Mouse (Mus musculus) liver, embryonic 14.5 days (tissue): Measurements from ENCODE around the gene Zdhhc13. TPM values are rescaled to one million over a fixed set of nuclear protein-coding genes. Genes with fewer than 3 reads are reported as not detected.

Experiments used
- ATAC-seq: fragments of 200-750 bp; cut with Nextera tagmentation; 2 replicates; pipeline ENCODE4 v1.8.0; 2017; ENCODE audit warnings: moderate number of reproducible peaks, mild to moderate bottlenecking, moderate library complexity; ENCODE audit not compliant: insufficient read depth
- DNase-seq, 3 experiments: peaks; one replicate each; pipeline ENCODE4 v3.0.0-alpha.2; 2012 to 2013; ENCODE audit warnings: low read depth in 3 of 3, low spot score in 3 of 3
- H3K27ac ChIP-seq: fragments of 300-500 bp; sonication (generic); 2 replicates; pipeline ENCODE4 v1.5.1; 2014; ENCODE audit warnings: moderate library complexity, mild to moderate bottlenecking, control low read depth, inconsistent platforms
- H3K27me3 ChIP-seq: fragments of 300-500 bp; sonication (generic); 2 replicates; pipeline ENCODE4 v1.6.1; 2014; ENCODE audit warnings: mild to moderate bottlenecking, low read length, moderate library complexity; ENCODE audit not compliant: control insufficient read depth, insufficient read depth
- H3K36me3 ChIP-seq: fragments of 300-500 bp; sonication (generic); replicated peaks from 2 replicates; pipeline ENCODE4 v1.6.1; 2014; ENCODE audit warnings: low read depth; ENCODE audit not compliant: control insufficient read depth, insufficient read depth
- H3K4me1 ChIP-seq, 2 experiments: fragments of 200-500 bp in 1 of 2; fragments of 300-500 bp in 1 of 2; sonication (generic) in 1 of 2; replicated peaks; 2 replicates each; pipeline ENCODE4 v1.6.1; 2012 to 2014; ENCODE audit warnings: antibody characterized with exemption in 1 of 2, inconsistent platforms in 1 of 2, low read length in 1 of 2; ENCODE audit not compliant: control insufficient read depth in 2 of 2, insufficient read depth in 2 of 2
- H3K4me2 ChIP-seq: fragments of 300-500 bp; sonication (generic); 2 replicates; pipeline ENCODE4 v1.6.1; 2014; ENCODE audit warnings: low read depth, mild to moderate bottlenecking, control low read depth, moderate library complexity
- H3K4me3 ChIP-seq, 2 experiments: fragments of 200-500 bp in 1 of 2; fragments of 300-500 bp in 1 of 2; sonication (generic) in 1 of 2; 2 replicates each; pipeline ENCODE4 v1.5.1; 2012 to 2014; ENCODE audit warnings: low read depth in 2 of 2, low read length in 2 of 2, mild to moderate bottlenecking in 2 of 2, control low read depth in 1 of 2, inconsistent platforms in 1 of 2, moderate library complexity in 1 of 2; ENCODE audit not compliant: insufficient read depth in 1 of 2
- H3K9ac ChIP-seq: fragments of 300-500 bp; sonication (generic); replicated peaks from 2 replicates; pipeline ENCODE4 v1.6.1; 2014; ENCODE audit warnings: mild to moderate bottlenecking, control low read depth, moderate library complexity
- H3K9me3 ChIP-seq: fragments of 300-500 bp; sonication (generic); 2 replicates; pipeline ENCODE4 v1.6.1; 2016; ENCODE audit warnings: low read length, mixed read lengths; ENCODE audit not compliant: control insufficient read depth
- CTCF ChIP-seq: IDR thresholded peaks from 2 replicates; pipeline ENCODE4 v1.5.1; 2016; ENCODE audit warnings: antibody characterized with exemption, low read depth, control low read depth
- EP300 ChIP-seq: IDR thresholded peaks from 2 replicates; pipeline ENCODE4 v1.6.1; 2016; ENCODE audit warnings: antibody characterized with exemption, low read depth
- WGBS: fragments of 180-500 bp; shearing (Covaris S2); extraction: QIAGEN DNeasy Blood & Tissue Kit; methylation state at CpG from one replicate; pipeline ENCODE4 v1.1.7; 2014; ENCODE audit not compliant: insufficient replicate concordance; 5-methylcytosine and 5-hydroxymethylcytosine counted together
- polyA plus RNA-seq, 2 experiments: library from polyadenylated mRNA; depleted of rRNA in 1 of 2; stranded (reverse) in 1 of 2; unstranded in 1 of 2; fragments of >200 nt; fragmentation: Nextera tagmentation in 1 of 2; extraction: Ambion mirVana in 1 of 2; gene quantifications; 2 replicates each; pipeline versions ENCODE4 v1.2.1 to v1.2.3; 2012 to 2014

Gene Zdhhc13
- polyA plus RNA-seq, 2 experiments, result 9.4 to 13.5 TPM

- DNase-seq, result no peak
- H3K36me3 ChIP-seq, result peaks cover 3% of the 10 kb centered on the region
- 74% methylated on average over 3 of the region's 3 CpGs for WGBS
- no peak overlapping the region for H3K9ac ChIP-seq
- H3K4me1 ChIP-seq, result peaks cover 6 to 11% of the 10 kb centered on the region in 2 experiments
- no peak for ATAC-seq
- H3K27me3 ChIP-seq, result no peaks in the 10 kb centered on the region
- no peaks in the 10 kb centered on the region for H3K9me3 ChIP-seq
- H3K4me3 ChIP-seq, result no peak overlapping the region
- H3K27ac ChIP-seq, result no peak overlapping the region
- no peak for TF ChIP-seq EP300
- TF ChIP-seq CTCF, result no peak
- no peak overlapping the region for H3K4me2 ChIP-seq
These were observed 6.3 kb downstream of the Zdhhc13 start for GRCm38 (mm10) chr7:48795130-48795529.

GRCm38 (mm10) chr7:48803381-48803780, 14.6 kb downstream of the Zdhhc13 start:
- H3K9ac ChIP-seq, result no peak overlapping the region
- H3K4me3 ChIP-seq, result no peak overlapping the region
- ATAC-seq, result no peak
- TF ChIP-seq EP300 (no peak), CTCF (no peak)
- H3K4me2 ChIP-seq, result no peak overlapping the region
- no peak overlapping the region for H3K27ac ChIP-seq
- no peaks in the 10 kb centered on the region for H3K27me3 ChIP-seq
- no peak for DNase-seq
- peaks cover 26% of the 10 kb centered on the region for H3K36me3 ChIP-seq
- H3K9me3 ChIP-seq, result no peaks in the 10 kb centered on the region
- WGBS, result 83% methylated on average over 7 of the region's 7 CpGs
- H3K4me1 ChIP-seq, result no peaks in the 10 kb centered on the region

- H3K27me3 ChIP-seq, result no peaks in the 10 kb centered on the region
- ATAC-seq, result no peak
- H3K4me3 ChIP-seq, result no peak overlapping the region
- no peak overlapping the region for H3K9ac ChIP-seq
- H3K36me3 ChIP-seq, result peaks cover 23% of the 10 kb centered on the region
- DNase-seq, result no peak
- no peaks in the 10 kb centered on the region for H3K9me3 ChIP-seq
- 78% methylated on average over 4 of the region's 4 CpGs for WGBS
- H3K4me1 ChIP-seq, result no peaks in the 10 kb centered on the region
- TF ChIP-seq EP300 (no peak), CTCF (no peak)
- H3K27ac ChIP-seq, result no peak overlapping the region
- no peak overlapping the region for H3K4me2 ChIP-seq
These were observed 17.8 kb downstream of the Zdhhc13 start for GRCm38 (mm10) chr7:48806587-48806986.

GRCm38 (mm10) chr7:48810652-48811051, 21.8 kb downstream of the Zdhhc13 start:
- Histone ChIP-seq H3K4me2 (no peak overlapping the region), H3K27ac (no peak overlapping the region), H3K27me3 (no peaks in the 10 kb centered on the region), H3K36me3 (peaks cover 12% of the 10 kb centered on the region), H3K4me3 (no peak overlapping the region), H3K9ac (no peak overlapping the region), H3K4me1 (no peaks in the 10 kb centered on the region), H3K9me3 (no peaks in the 10 kb centered on the region)
- ATAC-seq, result no peak
- 76% methylated on average over 1 of the region's 1 CpGs for WGBS
- TF ChIP-seq CTCF (no peak), EP300 (no peak)
- DNase-seq, result no peak

- H3K9me3 ChIP-seq, result no peaks in the 10 kb centered on the region
- H3K4me3 ChIP-seq, result no peak overlapping the region
- no peak overlapping the region for H3K27ac ChIP-seq
- H3K4me1 ChIP-seq, result no peaks in the 10 kb centered on the region
- peaks cover 4% of the 10 kb centered on the region for H3K36me3 ChIP-seq
- no peak overlapping the region for H3K4me2 ChIP-seq
- DNase-seq (no peak), ATAC-seq (no peak)
- no peak overlapping the region for H3K9ac ChIP-seq
- no peaks in the 10 kb centered on the region for H3K27me3 ChIP-seq
- TF ChIP-seq EP300 (no peak), CTCF (0 out of 2 replicates have a peak, but pooled peaks have one; percentile 6)
These were observed 23.6 kb downstream of the Zdhhc13 start for GRCm38 (mm10) chr7:48812358-48812757.
